Mouse (Mus musculus) small intestine, adult 2 months (tissue): Measurements from ENCODE around the gene Nrn1.

Experiments
- CTCF ChIP-seq: fragments of 200-500 bp; IDR thresholded peaks from 2 replicates; pipeline ENCODE4 v1.5.1; 2012; ENCODE audit warnings: low read depth, mild to moderate bottlenecking, control low read depth, inconsistent platforms, low read length, moderate library complexity, mixed read lengths; ENCODE audit not compliant: insufficient replicate concordance, insufficient read length; ENCODE audit errors: extremely low read depth
- POLR2A ChIP-seq: fragments of 200-500 bp; IDR thresholded peaks from 2 replicates; pipeline ENCODE4 v1.6.1; 2012; ENCODE audit warnings: low read depth, mild to moderate bottlenecking, control low read depth, inconsistent platforms, low read length, moderate library complexity

- TF ChIP-seq CTCF: no peak
- no peak for TF ChIP-seq POLR2A
Observed at GRCm38 (mm10) chr13:36734731-36735571, at the start of gene Nrn1.
